9 mouse cellular contexts compared by ENCODE assay signal in the genomic region with DNA sequence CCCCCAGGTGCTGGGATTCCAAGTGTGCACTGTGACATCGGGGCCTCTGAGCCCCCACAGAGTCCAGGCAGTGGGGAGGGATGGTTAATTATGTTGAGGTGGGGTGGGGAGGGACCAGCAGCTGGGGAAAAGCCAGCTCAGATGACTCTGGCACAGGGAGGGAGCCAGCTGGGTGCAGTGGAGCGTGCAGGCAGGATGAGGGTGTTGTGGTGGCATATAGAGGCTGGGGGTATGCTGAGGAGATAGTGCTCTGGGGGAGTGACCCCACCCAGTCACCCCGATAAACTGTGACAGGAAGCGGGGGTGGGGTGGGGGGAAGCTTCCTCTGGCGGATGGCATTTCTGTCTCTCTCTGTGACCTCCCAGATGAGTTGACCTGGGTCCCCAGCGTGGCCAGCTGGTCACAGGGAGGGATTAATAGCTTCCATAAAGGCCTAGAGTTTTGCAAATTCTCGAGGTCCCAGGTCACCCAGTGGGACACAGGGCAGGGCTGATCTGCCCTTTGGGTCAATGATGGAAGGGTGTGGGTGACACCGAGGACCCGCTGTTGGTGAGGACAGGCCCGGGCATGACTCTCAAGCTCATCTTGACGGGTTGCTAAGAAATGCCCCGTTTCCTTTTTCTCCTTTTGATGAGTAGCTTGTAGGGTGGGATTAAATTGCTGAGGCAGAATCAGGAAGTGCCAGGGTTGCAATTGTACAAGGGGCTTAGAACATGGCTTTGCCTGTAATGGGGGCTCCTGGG. TPM values are rescaled to one million over a fixed set of nuclear protein-coding genes. Genes with fewer than 3 reads are reported as not detected.
DNase-seq lines count a peak whose midpoint lies in the region; ATAC-seq and TF ChIP-seq lines count a peak whose summit lies in the region.
"Had no signal": no experiment of that assay in that cellular context is flagged by ENCODE, and none has a peak within 500 bp of the region (broad histone marks: within the 10 kb centered on the region; RNA-seq: fewer than 3 reads in every experiment).

No protein-coding gene starts in this region.

- no peaks in the 10 kb centered on the region for H3K36me3 ChIP-seq in heart, embryonic 13.5 days
- no peaks in the 10 kb centered on the region for H3K36me3 ChIP-seq in forebrain, embryonic 14.5 days (ENCODE audit: control insufficient read depth, insufficient read depth, low read length)
- no peaks in the 10 kb centered on the region for H3K36me3 ChIP-seq in neural tube, embryonic 13.5 days
- no peaks in the 10 kb centered on the region for H3K36me3 ChIP-seq in intestine, postnatal 0 days (ENCODE audit: control insufficient read depth, insufficient read depth)
- H3K36me3 ChIP-seq: liver, embryonic 15.5 days had no signal

- H3K27me3 ChIP-seq in heart, embryonic 13.5 days (replicated peaks) = no peaks in the 10 kb centered on the region
- H3K27me3 ChIP-seq in forebrain, embryonic 14.5 days (replicated peaks; ENCODE audit: control insufficient read depth, insufficient read depth, low read length) = no peaks in the 10 kb centered on the region
- H3K27me3 ChIP-seq in neural tube, embryonic 13.5 days = no peaks in the 10 kb centered on the region
- H3K27me3 ChIP-seq in intestine, postnatal 0 days (replicated peaks; ENCODE audit: control insufficient read depth, insufficient read depth, low read length) = no peaks in the 10 kb centered on the region
- H3K27me3 ChIP-seq: liver, embryonic 15.5 days had no signal

- 0 out of 2 replicates have a peak, but pooled peaks have one; percentile 43 for ATAC-seq in heart, embryonic 13.5 days (ENCODE audit: extremely low read depth, insufficient number of reproducible peaks, low FRiP score, low TSS enrichment)
- ATAC-seq in CD4-positive, CD25-positive, alpha-beta regulatory T cell, adult 4 months = peak; percentile 78
- no peak for ATAC-seq in forebrain, embryonic 14.5 days
- ATAC-seq in neural tube, embryonic 13.5 days (ENCODE audit: low read depth) = peak; percentile 71; the same call in 1 of the 2 replicates
- ATAC-seq in intestine, postnatal 0 days = no peak

- 38% methylated on average over 12 of the region's 12 CpGs for WGBS in heart, embryonic 13.5 days
- 54% methylated on average over 12 of the region's 12 CpGs for WGBS in forebrain, embryonic 14.5 days
- WGBS in neural tube, embryonic 13.5 days = 41% methylated on average over 12 of the region's 12 CpGs
- 60% methylated on average over 12 of the region's 12 CpGs for WGBS in intestine, postnatal 0 days

- H3K27ac ChIP-seq in heart, embryonic 13.5 days (replicated peaks) = no peak overlapping the region
- H3K27ac ChIP-seq in forebrain, embryonic 14.5 days (ENCODE audit: low read depth, low read length) = no peak overlapping the region
- H3K27ac ChIP-seq in neural tube, embryonic 13.5 days (replicated peaks) = no peak overlapping the region
- H3K27ac ChIP-seq in intestine, postnatal 0 days (ENCODE audit: low read depth, low read length) = no peak overlapping the region
- H3K27ac ChIP-seq: liver, embryonic 15.5 days had no signal

- H3K4me1 ChIP-seq in heart, embryonic 13.5 days = peaks cover 18% of the 10 kb centered on the region
- H3K4me1 ChIP-seq in forebrain, embryonic 14.5 days (ENCODE audit: control insufficient read depth, insufficient read depth, low read length) = no peaks in the 10 kb centered on the region
- peaks cover 24% of the 10 kb centered on the region for H3K4me1 ChIP-seq in neural tube, embryonic 13.5 days (replicated peaks)
- no peaks in the 10 kb centered on the region for H3K4me1 ChIP-seq in intestine, postnatal 0 days (replicated peaks; ENCODE audit: control insufficient read depth, insufficient read depth, low read length)

- no peak overlapping the region for H3K9ac ChIP-seq in heart, embryonic 13.5 days
- H3K9ac ChIP-seq in forebrain, embryonic 14.5 days (ENCODE audit: low read length) = no peak overlapping the region
- H3K9ac ChIP-seq in neural tube, embryonic 13.5 days = no peak overlapping the region
- H3K9ac ChIP-seq in intestine, postnatal 0 days (ENCODE audit: low read depth, low read length) = no peak overlapping the region
- H3K9ac ChIP-seq: liver, embryonic 15.5 days had no signal

- no peak for DNase-seq in heart, postnatal 36 days
- DNase-seq in forebrain, embryonic 14.5 days (ENCODE audit: low spot score) = peak; percentile 27
- DNase-seq in cerebellum, adult 9-10 months = no peak
- DNase-seq in layer of hippocampus, adult 11-12 months (ENCODE audit: low spot score) = no peak

- no peak for TF ChIP-seq CTCF in intestine, postnatal 0 days (IDR thresholded peaks at IDR 0.05; ENCODE audit: low read depth)

- H3K4me2 ChIP-seq in heart, embryonic 13.5 days = no peak overlapping the region
- no peak overlapping the region for H3K4me2 ChIP-seq in forebrain, embryonic 14.5 days (ENCODE audit: low read length)
- no peak overlapping the region for H3K4me2 ChIP-seq in neural tube, embryonic 13.5 days
- no peak overlapping the region for H3K4me2 ChIP-seq in intestine, postnatal 0 days (replicated peaks; ENCODE audit: low read depth)
- H3K4me2 ChIP-seq: liver, embryonic 15.5 days had no signal

- no peaks in the 10 kb centered on the region for H3K9me3 ChIP-seq in heart, embryonic 13.5 days
- H3K9me3 ChIP-seq in forebrain, embryonic 14.5 days (replicated peaks; ENCODE audit: control insufficient read depth, low read length) = no peaks in the 10 kb centered on the region
- no peaks in the 10 kb centered on the region for H3K9me3 ChIP-seq in neural tube, embryonic 13.5 days
- no peaks in the 10 kb centered on the region for H3K9me3 ChIP-seq in intestine, postnatal 0 days (ENCODE audit: control insufficient read depth)
- H3K9me3 ChIP-seq: liver, embryonic 15.5 days had no signal

- no peak overlapping the region for H3K4me3 ChIP-seq in heart, embryonic 13.5 days
- H3K4me3 ChIP-seq in forebrain, embryonic 14.5 days (ENCODE audit: low read depth, low read length) = no peak overlapping the region
- no peak overlapping the region for H3K4me3 ChIP-seq in neural tube, embryonic 13.5 days
- H3K4me3 ChIP-seq in intestine, postnatal 0 days (ENCODE audit: low read depth, low read length) = no peak overlapping the region
- H3K4me3 ChIP-seq: liver, embryonic 15.5 days had no signal

- intact Hi-C loops in heart, postnatal 36 days (cut with DNase I) = no loop called here

RNA-seq across cellular contexts. Expression of a gene that starts 8.2 kb away (rescaled TPM):
- polyA plus RNA-seq in heart, embryonic 13.5 days (2015; fragmentation: Nextera tagmentation; extraction: Ambion mirVana) = 20.1 and 25.9 TPM in 2 replicates
- total RNA-seq in heart, postnatal 36 days (2021) = 10 to 100 TPM; 20.7 to 27.1 TPM
- polyA plus RNA-seq in CD4-positive, CD25-positive, alpha-beta regulatory T cell, adult 4 months (2017; shearing (Covaris generic)) = 1,000 to 10,000 TPM; 1,726 to 2,325 TPM
- 27.6 and 31.9 TPM in 2 replicates for polyA plus RNA-seq in forebrain, embryonic 14.5 days (2014; fragmentation: Nextera tagmentation; extraction: Ambion mirVana)
- polyA plus RNA-seq in neural tube, embryonic 13.5 days (2015; fragmentation: Nextera tagmentation; extraction: Ambion mirVana) = 31.6 and 31.7 TPM in 2 replicates
- polyA plus RNA-seq in intestine, postnatal 0 days (2015; fragmentation: Nextera tagmentation; extraction: Ambion mirVana) = 25.7 and 27.7 TPM in 2 replicates

RNA-seq across cellular contexts. Expression of a gene that starts 23.1 kb away (rescaled TPM):
- polyA plus RNA-seq in heart, embryonic 13.5 days (2015; fragmentation: Nextera tagmentation; extraction: Ambion mirVana) = 0.09 TPM in 1 of 2 replicates, not detected in the other
- not detected for total RNA-seq in heart, postnatal 36 days (2021)
- not detected for polyA plus RNA-seq in CD4-positive, CD25-positive, alpha-beta regulatory T cell, adult 4 months (2017; shearing (Covaris generic))
- 0.09 and 0.10 TPM in 2 replicates for polyA plus RNA-seq in forebrain, embryonic 14.5 days (2014; fragmentation: Nextera tagmentation; extraction: Ambion mirVana)
- 4.2 and 4.6 TPM in 2 replicates for polyA plus RNA-seq in neural tube, embryonic 13.5 days (2015; fragmentation: Nextera tagmentation; extraction: Ambion mirVana)
- not detected in 2 replicates for polyA plus RNA-seq in intestine, postnatal 0 days (2015; fragmentation: Nextera tagmentation; extraction: Ambion mirVana)

Comparison
In these comparisons a context has a peak if more than half of its experiments do, and no peak if none do; other contexts are left out.
1. ATAC-seq: peak in heart, embryonic 13.5 days (single experiment), CD4-positive, CD25-positive, alpha-beta regulatory T cell, adult 4 months (single experiment) and neural tube, embryonic 13.5 days (single experiment); none in forebrain, embryonic 14.5 days (single experiment) and intestine, postnatal 0 days (single experiment).
2. RNA of a gene that starts 8.2 kb away (polyA plus RNA-seq): 1,726 to 2,325 TPM in CD4-positive, CD25-positive, alpha-beta regulatory T cell, adult 4 months; 31.6 to 31.7 TPM in neural tube, embryonic 13.5 days, 25.7 to 27.7 TPM in intestine, postnatal 0 days, 27.6 to 31.9 TPM in forebrain, embryonic 14.5 days and 20.1 to 25.9 TPM in heart, embryonic 13.5 days; every median in the first group is over 10 times any median in the second.